Mouse (Mus musculus) liver, embryonic 12.5 days (tissue): Measurements from ENCODE around the gene Gsg1. TPM values are rescaled to one million over a fixed set of nuclear protein-coding genes. Genes with fewer than 3 reads are reported as not detected.

Experiments used
- ATAC-seq: fragments of 200-750 bp; cut with Nextera tagmentation; 2 replicates; pipeline ENCODE4 v1.8.0; 2017; ENCODE audit warnings: moderate number of reproducible peaks, mild to moderate bottlenecking, moderate library complexity
- H3K27ac ChIP-seq: fragments of 300-500 bp; sonication (generic); 2 replicates; pipeline ENCODE4 v1.5.1; 2016; ENCODE audit warnings: mild to moderate bottlenecking
- H3K27me3 ChIP-seq: fragments of 300-500 bp; sonication (generic); replicated peaks from 2 replicates; pipeline ENCODE4 v1.6.1; 2016; ENCODE audit warnings: mild to moderate bottlenecking, moderate library complexity
- H3K36me3 ChIP-seq: fragments of 300-500 bp; sonication (generic); 2 replicates; pipeline ENCODE4 v1.6.1; 2016; ENCODE audit warnings: mild to moderate bottlenecking, moderate library complexity
- H3K4me1 ChIP-seq: fragments of 300-500 bp; sonication (generic); 2 replicates; pipeline ENCODE4 v1.6.1; 2016
- H3K4me2 ChIP-seq: fragments of 300-500 bp; sonication (generic); 2 replicates; pipeline ENCODE4 v1.6.1; 2016; ENCODE audit warnings: mild to moderate bottlenecking, moderate library complexity
- H3K4me3 ChIP-seq: fragments of 300-500 bp; sonication (generic); 2 replicates; pipeline ENCODE4 v1.5.1; 2016; ENCODE audit warnings: mild to moderate bottlenecking, moderate library complexity
- H3K9ac ChIP-seq: fragments of 300-500 bp; sonication (generic); 2 replicates; pipeline ENCODE4 v1.6.1; 2016; ENCODE audit warnings: mild to moderate bottlenecking, moderate library complexity
- H3K9me3 ChIP-seq: fragments of 300-500 bp; sonication (generic); replicated peaks from 2 replicates; pipeline ENCODE4 v1.6.1; 2016; ENCODE audit warnings: mild to moderate bottlenecking, moderate library complexity
- WGBS: fragments of 180-500 bp; shearing (Covaris S2); methylation state at CpG from one replicate; pipeline ENCODE4 v1.1.7; 2016; ENCODE audit not compliant: insufficient replicate concordance; 5-methylcytosine and 5-hydroxymethylcytosine counted together
- polyA plus RNA-seq: library from polyadenylated mRNA; unstranded; fragments of >200 nt; fragmentation: Nextera tagmentation; extraction: Ambion mirVana; gene quantifications from 2 replicates; pipeline ENCODE4 v1.2.1, GENCODE M21; 2016

Gsg1 gene
- polyA plus RNA-seq, 1 experiment from 2014 or later: 0.10 TPM

DNA sequence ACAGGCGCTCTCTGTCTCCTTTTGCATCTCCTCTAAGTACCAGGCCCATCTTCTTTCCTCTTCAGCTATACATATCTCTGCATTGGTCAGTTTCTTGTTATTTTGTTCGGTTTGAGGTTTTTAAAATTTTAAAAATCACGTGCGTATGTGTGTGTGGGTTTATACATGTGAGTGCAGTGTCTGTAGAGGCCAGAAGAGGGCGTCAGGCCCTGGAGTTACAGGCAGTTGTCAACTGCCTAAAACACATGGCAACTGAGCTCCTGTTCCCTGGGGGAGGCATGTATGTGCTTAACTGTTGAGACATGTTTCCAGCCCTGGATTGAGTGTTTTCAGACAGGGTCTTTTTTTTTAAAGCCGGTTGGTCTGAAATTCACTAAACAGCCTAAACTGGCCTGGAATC, 51.5 kb downstream of the Gsg1 start:
- 86% methylated on average over 6 of the region's 6 CpGs for WGBS
- no peak for ATAC-seq

DNA sequence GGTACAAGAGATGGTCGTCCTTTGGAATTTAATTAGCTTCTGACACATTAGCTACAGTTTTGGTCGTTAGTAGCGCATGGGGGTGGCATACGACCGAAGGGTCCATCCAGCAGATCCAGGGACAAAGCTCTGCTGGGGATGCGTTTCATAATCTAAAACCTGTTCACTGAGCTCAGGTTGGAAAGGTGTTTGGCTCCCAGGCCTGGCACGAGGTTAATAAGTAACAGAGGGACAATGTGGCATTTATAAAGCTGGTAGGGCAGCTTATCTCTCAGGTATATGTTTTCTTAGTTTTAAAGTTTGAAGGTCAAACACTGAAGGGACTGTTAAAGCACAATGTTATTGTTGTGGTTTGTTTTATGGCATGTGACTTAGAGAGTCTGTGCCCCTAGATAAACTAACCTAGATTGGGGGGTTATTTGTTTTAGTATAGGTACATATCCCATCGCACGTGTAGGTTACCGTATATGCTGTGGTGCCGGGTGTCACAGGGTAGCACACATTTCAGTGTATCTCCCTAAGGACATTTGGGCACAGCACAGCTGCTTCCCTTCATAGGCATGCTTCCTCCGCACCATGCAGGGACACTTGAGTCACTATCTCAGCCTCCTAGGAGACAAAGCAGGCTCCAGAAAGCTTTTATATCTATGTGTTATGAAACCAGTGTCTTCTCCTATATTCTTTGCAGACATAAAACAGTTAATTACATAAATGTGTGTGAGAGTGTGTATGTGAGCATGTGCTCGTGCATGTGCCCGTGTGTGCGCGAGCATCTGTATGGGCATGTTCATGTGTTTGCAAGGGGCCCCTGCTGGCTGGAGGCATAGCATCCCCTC, 53.8 kb downstream of the Gsg1 start:
- peak overlapping the region; percentile 87 for H3K4me3 ChIP-seq
- peak overlapping the region; percentile 96 for H3K9ac ChIP-seq

More for the DNA sequence above, 51.5 kb downstream of the Gsg1 start:
- H3K4me1 ChIP-seq: peaks cover 85% of the 10 kb centered on the region
- H3K4me2 ChIP-seq: no peak overlapping the region
- H3K36me3 ChIP-seq: peaks cover 35% of the 10 kb centered on the region
- H3K27ac ChIP-seq: peak overlapping the region; percentile 66
- no peaks in the 10 kb centered on the region for H3K9me3 ChIP-seq
- no peak overlapping the region for H3K9ac ChIP-seq
- H3K27me3 ChIP-seq: no peaks in the 10 kb centered on the region
- no peak overlapping the region for H3K4me3 ChIP-seq

GRCm38 (mm10) chr6:135198726-135199125, 55.4 kb downstream of the Gsg1 start:
- Histone ChIP-seq H3K9me3 (no peaks in the 10 kb centered on the region), H3K4me3 (peak overlapping the region; percentile 87), H3K27ac (peak overlapping the region; percentile 99), H3K27me3 (no peaks in the 10 kb centered on the region), H3K4me2 (peak overlapping the region; percentile 70), H3K36me3 (peaks cover 36% of the 10 kb centered on the region), H3K4me1 (peaks cover 80% of the 10 kb centered on the region), H3K9ac (peak overlapping the region; percentile 96)
- no peak for ATAC-seq
- 28% methylated on average over 6 of the region's 6 CpGs for WGBS

More for the DNA sequence above, 53.8 kb downstream of the Gsg1 start:
- H3K36me3 ChIP-seq: peaks cover 21% of the 10 kb centered on the region
- peaks cover 80% of the 10 kb centered on the region for H3K4me1 ChIP-seq
- peak overlapping the region; percentile 99 for H3K27ac ChIP-seq
- H3K4me2 ChIP-seq: peak overlapping the region; percentile 70
- WGBS: 79% methylated on average over 16 of the region's 16 CpGs
- H3K27me3 ChIP-seq: no peaks in the 10 kb centered on the region
- H3K9me3 ChIP-seq: no peaks in the 10 kb centered on the region
- ATAC-seq: no peak

DNA sequence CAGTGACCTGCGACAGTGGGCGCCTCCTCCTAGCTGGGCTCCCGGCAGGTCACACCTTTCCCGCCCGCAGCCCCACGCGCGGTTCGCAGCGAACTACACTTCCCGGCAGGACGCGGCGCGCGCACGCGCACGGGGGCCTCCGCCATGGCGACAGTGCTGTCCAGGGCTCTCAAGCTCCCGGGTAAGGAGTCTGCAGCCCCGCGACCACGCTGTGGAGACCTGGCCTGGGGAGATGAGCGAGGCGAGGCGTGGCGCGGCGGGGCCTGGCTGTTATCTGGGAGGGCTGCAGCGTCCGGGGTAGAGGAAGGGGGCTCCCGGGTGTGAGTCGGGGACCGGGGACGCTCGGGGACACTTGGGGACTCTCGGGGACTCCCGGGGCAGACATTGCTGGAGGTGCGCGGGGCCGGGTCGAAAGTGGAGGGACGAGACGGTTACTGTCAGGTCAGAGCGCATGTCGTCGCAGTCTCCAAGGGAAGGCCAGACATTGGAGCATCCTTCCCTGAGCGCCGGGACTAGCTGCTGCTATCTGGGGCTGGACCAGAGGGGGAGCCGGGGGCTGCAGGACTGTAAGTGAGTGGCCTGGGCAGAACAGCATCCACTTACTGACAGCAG, 56.1 kb downstream of the Gsg1 start, which contains the start of the genes Fam234b and Hebp1:
TSS of gene Fam234b (plus strand) at position 57 of the 612 bp plus-strand sequence.
TSS of gene Hebp1 (minus strand) at position 102 of the 612 bp plus-strand sequence.
- H3K27ac ChIP-seq: peak within 1 kb of the TSS; percentile 99
- peaks cover 43% of the 10 kb centered on the region for H3K36me3 ChIP-seq
- H3K9me3 ChIP-seq: no peaks in the 10 kb centered on the region
- under 1% methylated on average over 52 of the region's 52 CpGs for WGBS
- H3K4me2 ChIP-seq: peak within 1 kb of the TSS; percentile 70
- peak; percentile 77 for ATAC-seq
- no peaks in the 10 kb centered on the region for H3K27me3 ChIP-seq
- H3K9ac ChIP-seq: peak within 1 kb of the TSS; percentile 96
- H3K4me1 ChIP-seq: peaks cover 77% of the 10 kb centered on the region
- H3K4me3 ChIP-seq: peak within 1 kb of the TSS; percentile 87

- H3K4me3 ChIP-seq: peak overlapping the region; percentile 87
- peaks cover 44% of the 10 kb centered on the region for H3K36me3 ChIP-seq
- H3K9ac ChIP-seq: peak overlapping the region; percentile 96
- H3K9me3 ChIP-seq: no peaks in the 10 kb centered on the region
- peak overlapping the region; percentile 99 for H3K27ac ChIP-seq
- peaks cover 72% of the 10 kb centered on the region for H3K4me1 ChIP-seq
- WGBS: 12% methylated on average over 7 of the region's 7 CpGs
- no peaks in the 10 kb centered on the region for H3K27me3 ChIP-seq
- ATAC-seq: no peak
- peak overlapping the region; percentile 70 for H3K4me2 ChIP-seq
These were observed 56.7 kb downstream of the Gsg1 start for GRCm38 (mm10) chr6:135197446-135197845.

DNA sequence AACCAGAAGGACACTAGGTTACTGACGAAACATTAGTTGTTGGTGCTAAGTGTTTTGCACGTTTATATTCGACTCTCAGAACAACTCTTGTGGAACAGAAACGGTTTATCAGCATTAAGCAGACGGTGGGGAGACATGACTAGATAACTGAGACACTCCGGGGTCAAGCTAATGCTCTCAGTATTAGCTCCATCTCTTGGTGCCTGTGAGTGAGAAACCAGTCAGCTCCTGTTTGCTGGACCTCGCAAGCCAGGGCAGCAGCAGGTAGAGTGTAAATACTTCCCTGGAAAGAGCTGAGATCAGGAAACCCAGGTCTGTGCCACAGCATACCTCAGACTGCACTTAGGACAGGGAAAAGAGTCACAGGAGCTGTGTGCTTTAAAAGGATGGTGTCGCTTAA, 57.4 kb downstream of the Gsg1 start:
- Histone ChIP-seq H3K27ac (peak overlapping the region; percentile 99), H3K4me1 (peaks cover 66% of the 10 kb centered on the region), H3K9me3 (no peaks in the 10 kb centered on the region), H3K4me2 (peak overlapping the region; percentile 70), H3K9ac (peak overlapping the region; percentile 96), H3K4me3 (peak overlapping the region; percentile 87), H3K36me3 (peaks cover 40% of the 10 kb centered on the region), H3K27me3 (no peaks in the 10 kb centered on the region)
- 13% methylated on average over 8 of the region's 8 CpGs for WGBS
- peak; percentile 81 for ATAC-seq

GRCm38 (mm10) chr6:135194907-135195306, 59.2 kb downstream of the Gsg1 start:
- peak overlapping the region; percentile 70 for H3K4me2 ChIP-seq
- H3K4me3 ChIP-seq: peak overlapping the region; percentile 87
- H3K4me1 ChIP-seq: peaks cover 68% of the 10 kb centered on the region
- H3K9me3 ChIP-seq: no peaks in the 10 kb centered on the region
- H3K27me3 ChIP-seq: no peaks in the 10 kb centered on the region
- WGBS: 57% methylated on average over 4 of the region's 4 CpGs
- ATAC-seq: peak; percentile 30; the same call in 1 of the 2 replicates
- H3K27ac ChIP-seq: peak overlapping the region; percentile 99
- peak overlapping the region; percentile 61; the same call in 1 of the 2 replicates for H3K9ac ChIP-seq
- peaks cover 30% of the 10 kb centered on the region for H3K36me3 ChIP-seq

GRCm38 (mm10) chr6:135193733-135194132, 60.4 kb downstream of the Gsg1 start:
- Histone ChIP-seq H3K9ac (no peak overlapping the region), H3K27ac (0 out of 2 replicates have a peak overlapping the region, but pooled peaks have one; percentile 99), H3K4me1 (peaks cover 66% of the 10 kb centered on the region), H3K4me2 (no peak overlapping the region), H3K36me3 (peaks cover 30% of the 10 kb centered on the region), H3K9me3 (no peaks in the 10 kb centered on the region), H3K4me3 (no peak overlapping the region), H3K27me3 (no peaks in the 10 kb centered on the region)
- 73% methylated on average over 4 of the region's 4 CpGs for WGBS
- no peak for ATAC-seq

- no peak overlapping the region for H3K4me2 ChIP-seq
- peaks cover 30% of the 10 kb centered on the region for H3K36me3 ChIP-seq
- no peak for ATAC-seq
- H3K27ac ChIP-seq: no peak overlapping the region; the same call in 1 of the 2 replicates
- H3K4me1 ChIP-seq: peaks cover 70% of the 10 kb centered on the region
- no peak overlapping the region for H3K9ac ChIP-seq
- H3K9me3 ChIP-seq: no peaks in the 10 kb centered on the region
- H3K4me3 ChIP-seq: no peak overlapping the region
- no peaks in the 10 kb centered on the region for H3K27me3 ChIP-seq
- WGBS: 88% methylated on average over 8 of the region's 8 CpGs
These were observed 61.2 kb downstream of the Gsg1 start for GRCm38 (mm10) chr6:135192993-135193392.

- no peak overlapping the region for H3K4me2 ChIP-seq
- peaks cover 30% of the 10 kb centered on the region for H3K36me3 ChIP-seq
- H3K4me1 ChIP-seq: peaks cover 73% of the 10 kb centered on the region
- no peaks in the 10 kb centered on the region for H3K9me3 ChIP-seq
- H3K4me3 ChIP-seq: no peak overlapping the region
- no peak for ATAC-seq
- 95% methylated on average over 1 of the region's 1 CpGs for WGBS
- no peak overlapping the region for H3K9ac ChIP-seq
- H3K27ac ChIP-seq: no peak overlapping the region
- no peaks in the 10 kb centered on the region for H3K27me3 ChIP-seq
These were observed 62.2 kb downstream of the Gsg1 start for GRCm38 (mm10) chr6:135191906-135192305.

GRCm38 (mm10) chr6:135190122-135190521, 64.0 kb downstream of the Gsg1 start:
- Histone ChIP-seq H3K36me3 (peaks cover 37% of the 10 kb centered on the region), H3K4me2 (no peak overlapping the region), H3K4me1 (peaks cover 57% of the 10 kb centered on the region), H3K4me3 (no peak overlapping the region), H3K9ac (no peak overlapping the region), H3K9me3 (no peaks in the 10 kb centered on the region), H3K27ac (peak overlapping the region; percentile 16; the same call in 1 of the 2 replicates), H3K27me3 (no peaks in the 10 kb centered on the region)
- ATAC-seq: no peak
- WGBS: 72% methylated on average over 5 of the region's 6 CpGs

GRCm38 (mm10) chr6:135188629-135189028, 65.5 kb downstream of the Gsg1 start:
- Histone ChIP-seq H3K9me3 (no peaks in the 10 kb centered on the region), H3K27ac (no peak overlapping the region), H3K4me3 (no peak overlapping the region), H3K9ac (no peak overlapping the region), H3K36me3 (peaks cover 22% of the 10 kb centered on the region), H3K4me1 (peaks cover 49% of the 10 kb centered on the region), H3K27me3 (no peaks in the 10 kb centered on the region), H3K4me2 (no peak overlapping the region)
- 28% methylated on average over 4 of the region's 4 CpGs for WGBS
- no peak for ATAC-seq
